Mouse (Mus musculus): ENCODE results near the gene Cbl. TPM values are rescaled to one million over a fixed set of nuclear protein-coding genes. Genes with fewer than 3 reads are reported as not detected.

The Cbl gene
- polyA plus RNA-seq, 1 experiment from 2014 or later = 12.7 TPM

DNA sequence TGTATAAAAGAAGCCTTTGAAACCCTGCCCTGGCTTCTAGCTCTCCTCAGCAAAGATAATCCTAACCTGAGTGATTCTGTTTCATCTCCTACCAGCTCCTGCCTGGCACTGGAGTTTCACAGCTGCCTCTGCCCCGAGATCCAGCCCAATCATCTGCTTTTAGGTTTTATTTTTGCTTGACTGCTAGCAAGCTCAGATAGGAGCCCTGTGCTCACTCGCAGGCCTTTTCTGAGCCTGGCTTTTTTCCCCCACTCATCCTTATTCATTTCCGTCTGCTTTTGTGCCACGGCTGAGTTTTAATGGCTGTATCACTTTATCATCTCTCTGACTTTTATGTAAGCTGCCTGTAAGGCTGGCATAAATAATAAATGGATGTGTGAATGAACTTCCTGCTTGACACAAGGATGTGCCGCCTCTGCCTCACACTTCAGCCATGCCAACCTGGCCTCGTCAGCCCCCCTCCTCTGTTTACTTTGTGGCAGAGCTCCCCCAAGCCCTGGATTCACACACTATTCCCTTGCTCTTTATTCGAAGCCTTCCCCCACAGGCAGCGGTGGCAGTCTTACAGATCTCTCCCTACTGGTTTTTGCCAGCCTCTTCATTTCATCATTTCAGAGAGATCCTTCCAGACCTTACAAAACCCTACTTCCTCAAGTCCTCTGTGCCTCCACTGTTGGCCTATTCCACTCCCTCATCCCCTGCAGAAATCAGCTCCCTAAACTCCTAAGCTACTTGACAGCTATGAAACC, 32.8 kb upstream of the Cbl start:
- Histone ChIP-seq H3K4me2 (ENCODE audit: low read length) (peak overlapping the region; percentile 81), H3K27ac (replicated peaks in 1 of 2; ENCODE audit: control insufficient read depth in 1 of 2, insufficient read depth in 1 of 2, low read depth in 2 of 2, low read length in 2 of 2) (peak overlapping the region in 1 of 2 experiments; percentile 85; a peak in 1 of 4 replicates), H3K4me1 (ENCODE audit: control insufficient read depth in 2 of 2, insufficient read depth in 2 of 2, low read length in 2 of 2) (peaks cover 5 to 6% of the 10 kb centered on the region in 2 experiments; a peak in 3 of 4 replicates), H3K9me3 (ENCODE audit: control insufficient read depth, low read length) (no peaks in the 10 kb centered on the region), H3K4me3 (ENCODE audit: control insufficient read depth in 1 of 2, insufficient read depth in 1 of 2, low read depth in 1 of 2, low read length in 2 of 2) (no peak overlapping the region), H3K27me3 (ENCODE audit: control insufficient read depth, insufficient read depth, low read length) (no peaks in the 10 kb centered on the region), H3K9ac (ENCODE audit: low read length) (peak overlapping the region; percentile 90; the same call in 1 of the 2 replicates), H3K36me3 (ENCODE audit: control insufficient read depth, insufficient read depth, low read length) (peaks cover 18% of the 10 kb centered on the region)
- 67% methylated on average over 8 of the region's 8 CpGs for WGBS
- no peak for ATAC-seq (ENCODE audit: insufficient number of reproducible peaks, insufficient read depth, low FRiP score, low read depth)

DNA sequence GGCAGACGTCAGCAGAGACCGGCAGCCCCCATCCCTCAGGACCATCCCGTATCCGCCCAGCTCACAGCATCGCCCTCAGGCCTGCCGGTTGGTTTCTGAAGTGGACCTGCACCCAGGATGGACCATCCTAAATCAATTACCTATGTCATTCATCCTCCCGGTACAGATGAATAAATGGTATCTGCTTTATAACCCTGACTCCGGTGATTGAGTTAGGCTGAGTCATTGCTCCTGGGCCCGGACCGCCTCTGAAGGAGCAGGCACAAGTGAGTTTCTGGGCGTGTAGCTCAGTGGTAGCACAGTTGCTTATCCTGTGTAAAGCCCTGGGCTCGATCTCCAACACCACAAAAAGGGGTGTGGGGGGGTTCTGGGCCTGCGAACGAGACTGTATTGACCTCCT, 27.5 kb upstream of the Cbl start:
- Histone ChIP-seq H3K9me3 (ENCODE audit: control insufficient read depth, low read length) (no peaks in the 10 kb centered on the region), H3K4me2 (ENCODE audit: low read length) (no peak overlapping the region), H3K27me3 (ENCODE audit: control insufficient read depth, insufficient read depth, low read length) (no peaks in the 10 kb centered on the region), H3K4me1 (ENCODE audit: control insufficient read depth in 2 of 2, insufficient read depth in 2 of 2, low read length in 2 of 2) (no peaks in the 10 kb centered on the region), H3K27ac (replicated peaks in 1 of 2; ENCODE audit: control insufficient read depth in 1 of 2, insufficient read depth in 1 of 2, low read depth in 2 of 2, low read length in 2 of 2) (no peak overlapping the region), H3K4me3 (ENCODE audit: control insufficient read depth in 1 of 2, insufficient read depth in 1 of 2, low read depth in 1 of 2, low read length in 2 of 2) (no peak overlapping the region), H3K9ac (ENCODE audit: low read length) (no peak overlapping the region), H3K36me3 (ENCODE audit: control insufficient read depth, insufficient read depth, low read length) (peaks cover 18% of the 10 kb centered on the region)
- ATAC-seq (ENCODE audit: insufficient number of reproducible peaks, insufficient read depth, low FRiP score, low read depth) = no peak
- 81% methylated on average over 14 of the region's 14 CpGs for WGBS

DNA sequence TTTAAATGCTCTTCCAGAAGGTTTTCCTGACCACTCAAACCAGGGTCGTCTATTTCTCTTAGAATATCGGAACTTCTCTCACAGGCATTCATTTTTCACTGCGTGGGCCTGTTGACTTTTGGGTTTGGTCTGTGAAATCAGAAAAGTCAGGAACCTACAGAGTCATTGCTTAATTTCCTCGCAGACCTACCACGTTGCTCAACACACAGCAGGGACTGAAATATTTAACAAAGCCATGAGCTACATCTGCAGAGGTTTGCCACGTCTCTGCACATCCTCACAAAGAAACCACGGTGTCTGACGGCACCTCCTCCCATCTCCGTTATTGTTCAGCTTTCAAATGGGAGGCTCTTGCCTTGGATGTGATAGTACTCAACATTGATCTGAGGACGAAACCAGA, 25.2 kb upstream of the Cbl start:
- Histone ChIP-seq H3K4me2 (ENCODE audit: low read length) (no peak overlapping the region), H3K27ac (replicated peaks in 1 of 2; ENCODE audit: control insufficient read depth in 1 of 2, insufficient read depth in 1 of 2, low read depth in 2 of 2, low read length in 2 of 2) (no peak overlapping the region), H3K27me3 (ENCODE audit: control insufficient read depth, insufficient read depth, low read length) (no peaks in the 10 kb centered on the region), H3K9me3 (ENCODE audit: control insufficient read depth, low read length) (no peaks in the 10 kb centered on the region), H3K4me1 (ENCODE audit: control insufficient read depth in 2 of 2, insufficient read depth in 2 of 2, low read length in 2 of 2) (peaks cover 5 to 10% of the 10 kb centered on the region in 2 experiments; a peak in 2 of 4 replicates), H3K36me3 (ENCODE audit: control insufficient read depth, insufficient read depth, low read length) (peaks cover 16% of the 10 kb centered on the region), H3K4me3 (ENCODE audit: control insufficient read depth in 1 of 2, insufficient read depth in 1 of 2, low read depth in 1 of 2, low read length in 2 of 2) (no peak overlapping the region), H3K9ac (ENCODE audit: low read length) (no peak overlapping the region)
- 77% methylated on average over 10 of the region's 10 CpGs for WGBS
- ATAC-seq (ENCODE audit: insufficient number of reproducible peaks, insufficient read depth, low FRiP score, low read depth) = no peak

DNA sequence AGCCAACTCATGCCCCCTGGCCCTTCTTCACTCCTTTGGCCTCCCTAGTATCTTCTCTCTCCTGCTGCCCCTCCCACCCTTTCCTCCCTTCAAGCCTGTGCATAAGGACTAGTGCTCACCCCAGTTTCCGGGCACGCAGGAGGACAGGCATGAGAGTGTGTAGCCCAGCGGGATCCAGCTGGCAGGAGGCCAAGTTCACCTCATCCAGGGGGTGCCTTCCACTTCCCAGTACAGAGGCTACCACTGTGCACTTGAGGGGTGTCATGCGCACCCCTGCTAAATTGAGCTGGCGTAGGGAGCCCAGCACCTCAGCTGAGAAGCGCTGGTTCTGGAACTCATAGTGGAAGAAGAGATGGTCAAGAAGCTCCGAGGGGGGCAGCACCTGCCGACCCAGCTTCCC, 22.4 kb upstream of the Cbl start:
- Histone ChIP-seq H3K9ac (ENCODE audit: low read length) (no peak overlapping the region), H3K4me2 (ENCODE audit: low read length) (no peak overlapping the region), H3K36me3 (ENCODE audit: control insufficient read depth, insufficient read depth, low read length) (0 out of 2 replicates have a peak, but pooled peaks cover 2% of the 10 kb centered on the region), H3K4me1 (ENCODE audit: control insufficient read depth in 2 of 2, insufficient read depth in 2 of 2, low read length in 2 of 2) (peaks cover 5 to 10% of the 10 kb centered on the region in 2 experiments; a peak in 2 of 4 replicates), H3K9me3 (ENCODE audit: control insufficient read depth, low read length) (no peaks in the 10 kb centered on the region), H3K27ac (replicated peaks in 1 of 2; ENCODE audit: control insufficient read depth in 1 of 2, insufficient read depth in 1 of 2, low read depth in 2 of 2, low read length in 2 of 2) (no peak overlapping the region), H3K27me3 (ENCODE audit: control insufficient read depth, insufficient read depth, low read length) (peaks cover 3% of the 10 kb centered on the region; the same call in 1 of the 2 replicates), H3K4me3 (ENCODE audit: control insufficient read depth in 1 of 2, insufficient read depth in 1 of 2, low read depth in 1 of 2, low read length in 2 of 2) (no peak overlapping the region)
- 81% methylated on average over 8 of the region's 8 CpGs for WGBS
- ATAC-seq (ENCODE audit: insufficient number of reproducible peaks, insufficient read depth, low FRiP score, low read depth) = 0 out of 2 replicates have a peak, but pooled peaks have one; percentile 44

DNA sequence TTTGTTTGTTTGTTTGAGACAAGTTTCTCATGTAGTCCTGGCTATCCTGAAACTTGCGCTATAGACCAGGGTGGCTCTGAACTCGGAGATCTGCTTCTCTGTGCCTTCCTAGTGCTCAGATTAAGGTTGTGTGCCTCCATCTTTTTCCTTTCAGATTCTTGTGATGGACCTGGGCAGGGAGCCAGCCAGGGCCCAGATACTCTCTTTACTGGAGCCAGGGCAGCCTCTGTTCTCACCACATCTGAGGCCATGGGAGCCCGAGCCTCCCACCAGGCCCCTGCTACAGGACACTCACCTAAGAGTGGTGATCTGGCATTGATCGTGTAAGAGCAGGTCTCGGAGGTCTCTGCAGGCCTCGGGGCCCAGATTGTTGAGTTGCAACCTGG, 21.3 kb upstream of the Cbl start:
- Histone ChIP-seq H3K27me3 (ENCODE audit: control insufficient read depth, insufficient read depth, low read length) (peaks cover 3% of the 10 kb centered on the region; the same call in 1 of the 2 replicates), H3K4me1 (ENCODE audit: control insufficient read depth in 2 of 2, insufficient read depth in 2 of 2, low read length in 2 of 2) (peaks cover 5 to 10% of the 10 kb centered on the region in 2 experiments; a peak in 2 of 4 replicates), H3K9me3 (ENCODE audit: control insufficient read depth, low read length) (no peaks in the 10 kb centered on the region), H3K27ac (replicated peaks in 1 of 2; ENCODE audit: control insufficient read depth in 1 of 2, insufficient read depth in 1 of 2, low read depth in 2 of 2, low read length in 2 of 2) (no peak overlapping the region), H3K4me3 (ENCODE audit: control insufficient read depth in 1 of 2, insufficient read depth in 1 of 2, low read depth in 1 of 2, low read length in 2 of 2) (no peak overlapping the region), H3K4me2 (ENCODE audit: low read length) (no peak overlapping the region), H3K36me3 (ENCODE audit: control insufficient read depth, insufficient read depth, low read length) (0 out of 2 replicates have a peak, but pooled peaks cover 2% of the 10 kb centered on the region), H3K9ac (ENCODE audit: low read length) (no peak overlapping the region)
- WGBS = 50% methylated on average over 6 of the region's 6 CpGs
- no peak for ATAC-seq (ENCODE audit: insufficient number of reproducible peaks, insufficient read depth, low FRiP score, low read depth)

DNA sequence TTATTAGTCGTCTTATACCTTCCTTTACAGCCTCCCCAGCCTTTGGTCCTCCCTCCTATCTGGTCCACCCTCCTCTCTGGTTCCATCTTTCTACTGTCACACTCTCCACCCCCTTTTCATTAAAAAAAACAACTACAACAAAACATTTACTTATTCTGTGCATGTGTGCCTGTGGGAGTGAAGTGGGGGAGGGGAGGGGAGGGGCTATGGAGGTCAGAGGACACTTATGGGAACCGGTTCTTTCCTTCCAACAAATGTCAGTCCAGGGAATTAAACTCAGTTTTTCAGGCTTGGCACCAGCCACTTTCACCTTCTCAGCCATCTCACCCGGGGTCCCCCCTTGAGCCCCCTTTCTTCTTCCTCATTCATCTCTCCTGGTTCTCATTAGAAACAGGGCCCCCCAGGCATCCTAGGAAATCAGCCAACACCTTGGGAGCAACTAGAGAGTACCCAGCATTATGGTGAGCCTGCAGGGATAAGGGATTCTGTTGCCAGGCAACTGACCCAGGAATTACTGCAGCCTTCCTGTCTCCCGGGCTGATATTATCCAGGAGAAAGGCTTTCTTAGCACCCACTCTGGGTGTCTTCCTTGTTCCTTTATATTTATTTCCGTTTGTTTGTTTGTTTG, 20.8 kb upstream of the Cbl start:
- Histone ChIP-seq H3K4me1 (ENCODE audit: control insufficient read depth in 2 of 2, insufficient read depth in 2 of 2, low read length in 2 of 2) (peaks cover 5 to 14% of the 10 kb centered on the region in 2 experiments; a peak in 3 of 4 replicates), H3K9ac (ENCODE audit: low read length) (no peak overlapping the region), H3K4me2 (ENCODE audit: low read length) (no peak overlapping the region), H3K9me3 (ENCODE audit: control insufficient read depth, low read length) (no peaks in the 10 kb centered on the region), H3K4me3 (ENCODE audit: control insufficient read depth in 1 of 2, insufficient read depth in 1 of 2, low read depth in 1 of 2, low read length in 2 of 2) (no peak overlapping the region), H3K36me3 (ENCODE audit: control insufficient read depth, insufficient read depth, low read length) (0 out of 2 replicates have a peak, but pooled peaks cover 2% of the 10 kb centered on the region), H3K27ac (replicated peaks in 1 of 2; ENCODE audit: control insufficient read depth in 1 of 2, insufficient read depth in 1 of 2, low read depth in 2 of 2, low read length in 2 of 2) (no peak overlapping the region), H3K27me3 (ENCODE audit: control insufficient read depth, insufficient read depth, low read length) (peaks cover 3% of the 10 kb centered on the region; the same call in 1 of the 2 replicates)
- no peak for ATAC-seq (ENCODE audit: insufficient number of reproducible peaks, insufficient read depth, low FRiP score, low read depth)
- 18% methylated on average over 5 of the region's 5 CpGs for WGBS

DNA sequence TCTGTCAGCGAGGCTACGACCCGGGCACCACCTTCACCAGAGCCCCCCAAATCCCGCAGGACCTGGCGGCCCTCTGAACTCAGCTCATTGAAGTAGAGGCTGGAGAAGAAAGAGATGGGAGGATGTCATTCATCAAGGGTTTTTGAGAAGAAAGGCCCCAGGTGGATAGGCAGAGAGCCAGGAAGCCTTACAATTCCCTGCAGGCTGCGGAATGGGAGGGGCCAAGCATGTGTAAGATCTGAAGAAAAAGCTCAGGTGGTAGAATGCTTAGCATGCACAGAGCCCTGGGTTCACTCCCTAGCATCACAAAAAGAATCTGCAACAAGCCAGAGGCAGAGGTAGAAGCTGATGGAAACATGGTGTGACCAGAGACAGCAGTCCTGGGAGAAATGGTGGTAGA, 19.6 kb upstream of the Cbl start:
- H3K4me3 ChIP-seq (ENCODE audit: control insufficient read depth in 1 of 2, insufficient read depth in 1 of 2, low read depth in 1 of 2, low read length in 2 of 2) = no peak overlapping the region
- H3K27me3 ChIP-seq (ENCODE audit: control insufficient read depth, insufficient read depth, low read length) = peaks cover 3% of the 10 kb centered on the region; the same call in 1 of the 2 replicates
- ATAC-seq (ENCODE audit: insufficient number of reproducible peaks, insufficient read depth, low FRiP score, low read depth) = no peak
- no peak overlapping the region for H3K4me2 ChIP-seq (ENCODE audit: low read length)
- no peaks in the 10 kb centered on the region for H3K9me3 ChIP-seq (ENCODE audit: control insufficient read depth, low read length)
- H3K9ac ChIP-seq (ENCODE audit: low read length) = no peak overlapping the region
- WGBS = 77% methylated on average over 6 of the region's 6 CpGs
- no peak overlapping the region for H3K27ac ChIP-seq (replicated peaks in 1 of 2; ENCODE audit: control insufficient read depth in 1 of 2, insufficient read depth in 1 of 2, low read depth in 2 of 2, low read length in 2 of 2)
- H3K36me3 ChIP-seq (ENCODE audit: control insufficient read depth, insufficient read depth, low read length) = 0 out of 2 replicates have a peak, but pooled peaks cover 2% of the 10 kb centered on the region
- H3K4me1 ChIP-seq (ENCODE audit: control insufficient read depth in 2 of 2, insufficient read depth in 2 of 2, low read length in 2 of 2) = peaks cover 5 to 19% of the 10 kb centered on the region in 2 experiments; a peak in 3 of 4 replicates
